ENCODE assay signal across 7 mouse cellular contexts in the genomic region with DNA sequence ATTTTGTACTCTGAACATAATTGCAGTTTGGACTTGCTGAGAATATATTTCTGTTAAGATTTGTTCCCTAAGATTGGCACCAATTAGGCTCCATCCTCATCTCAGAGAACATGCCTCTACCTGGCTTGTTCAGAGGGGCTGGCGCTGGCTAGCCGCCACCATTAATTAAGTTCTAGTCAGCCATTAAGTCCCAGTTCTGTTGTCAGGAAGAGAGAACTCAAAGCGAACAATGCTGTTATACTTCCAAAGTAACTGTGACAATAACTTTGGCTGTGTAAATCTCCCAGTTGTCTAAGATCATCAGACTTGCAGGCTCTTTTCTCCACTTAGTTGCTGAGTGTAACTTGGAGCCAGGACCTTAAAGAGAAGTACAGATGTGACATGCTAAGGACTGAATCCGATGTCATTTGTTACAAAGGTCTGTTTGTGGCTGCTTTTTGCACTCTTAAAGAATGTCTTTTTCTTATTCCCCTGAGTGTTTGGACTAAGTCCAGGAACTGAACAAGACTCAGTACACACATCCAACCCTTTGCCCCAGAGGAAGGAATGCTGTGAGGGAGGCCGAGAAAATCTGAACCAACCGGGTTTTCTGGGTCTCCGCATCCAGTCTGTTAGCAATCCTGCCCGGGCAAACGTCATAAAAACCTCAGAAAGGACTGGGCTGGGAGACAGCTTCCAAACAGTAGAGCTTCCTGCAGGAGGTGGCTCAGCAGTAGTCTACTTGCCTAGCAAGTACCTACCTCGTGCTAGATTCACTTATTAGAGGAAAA. TPM values are rescaled to one million over a fixed set of nuclear protein-coding genes. Genes with fewer than 3 reads are reported as not detected.
DNase-seq lines count a peak whose midpoint lies in the region; ATAC-seq and TF ChIP-seq lines count a peak whose summit lies in the region.

No protein-coding gene starts in this region.

- 35% methylated on average over 10 of the region's 10 CpGs for WGBS in heart, embryonic 11.5 days (ENCODE audit: insufficient replicate concordance)
- 9% methylated on average over 10 of the region's 10 CpGs for WGBS in kidney, postnatal 0 days
- 32% methylated on average over 10 of the region's 10 CpGs for WGBS in midbrain, embryonic 11.5 days

- 0 out of 2 replicates have a peak overlapping the region, but pooled peaks have one; percentile 6 for H3K4me3 ChIP-seq in heart, embryonic 11.5 days (ENCODE audit: low read depth, low read length)
- no peak overlapping the region for H3K4me3 ChIP-seq in kidney, postnatal 0 days (replicated peaks; ENCODE audit: low read depth, low read length)
- no peak overlapping the region for H3K4me3 ChIP-seq in midbrain, embryonic 11.5 days (ENCODE audit: low read depth, low read length)

- H3K27me3 ChIP-seq in heart, embryonic 11.5 days (ENCODE audit: control insufficient read depth, insufficient read depth, low read length), result no peaks in the 10 kb centered on the region
- H3K27me3 ChIP-seq in kidney, postnatal 0 days (ENCODE audit: insufficient read depth, low read length), result no peaks in the 10 kb centered on the region
- no peaks in the 10 kb centered on the region for H3K27me3 ChIP-seq in midbrain, embryonic 11.5 days (ENCODE audit: control insufficient read depth, insufficient read depth, low read length)

- 0 out of 2 replicates have a peak, but pooled peaks have one; percentile 10 for ATAC-seq in common myeloid progenitor, adult 5-6 weeks (replicated peaks; ENCODE audit: low read depth, poor library complexity, severe bottlenecking)
- ATAC-seq in heart, embryonic 11.5 days (replicated peaks; ENCODE audit: insufficient number of reproducible peaks, low FRiP score, low TSS enrichment), result no peak
- ATAC-seq in kidney, postnatal 0 days (replicated peaks; ENCODE audit: low FRiP score, low read depth), result peak; percentile 61
- no peak for ATAC-seq in midbrain, embryonic 11.5 days (ENCODE audit: low FRiP score)

- peak overlapping the region; percentile 91 for H3K27ac ChIP-seq in heart, embryonic 11.5 days (ENCODE audit: low read depth, low read length)
- H3K27ac ChIP-seq in kidney, postnatal 0 days, result peak overlapping the region; percentile 88
- peak overlapping the region; percentile 33; the same call in 1 of the 2 replicates for H3K27ac ChIP-seq in midbrain, embryonic 11.5 days (ENCODE audit: low read depth, low read length)

- TF ChIP-seq CTCF in kidney, postnatal 0 days (IDR thresholded peaks at IDR 0.05; ENCODE audit: low read depth), result peak; percentile 39; the same call in 1 of the 2 replicates

- H3K4me2 ChIP-seq in heart, embryonic 11.5 days, result peak overlapping the region; percentile 44
- peak overlapping the region; percentile 35 for H3K4me2 ChIP-seq in kidney, postnatal 0 days (ENCODE audit: low read length)
- H3K4me2 ChIP-seq in midbrain, embryonic 11.5 days, result no peak overlapping the region

- H3K4me1 ChIP-seq in heart, embryonic 11.5 days (ENCODE audit: control insufficient read depth, insufficient read depth, low read length), result peaks cover 23% of the 10 kb centered on the region
- H3K4me1 ChIP-seq in kidney, postnatal 0 days (replicated peaks; ENCODE audit: insufficient read depth, low read length), result peaks cover 31% of the 10 kb centered on the region
- H3K4me1 ChIP-seq in midbrain, embryonic 11.5 days (ENCODE audit: control insufficient read depth, insufficient read depth, low read length), result peaks cover 16% of the 10 kb centered on the region

- no peaks in the 10 kb centered on the region for H3K36me3 ChIP-seq in heart, embryonic 11.5 days (ENCODE audit: control insufficient read depth, insufficient read depth, low read length)
- no peaks in the 10 kb centered on the region for H3K36me3 ChIP-seq in kidney, postnatal 0 days (ENCODE audit: insufficient read depth, low read length)
- H3K36me3 ChIP-seq in midbrain, embryonic 11.5 days (ENCODE audit: control insufficient read depth, insufficient read depth, low read length), result no peaks in the 10 kb centered on the region

- H3K9ac ChIP-seq in heart, embryonic 11.5 days (ENCODE audit: low read depth, low read length), result peak overlapping the region; percentile 53
- H3K9ac ChIP-seq in kidney, postnatal 0 days (ENCODE audit: low read depth, low read length), result no peak overlapping the region
- no peak overlapping the region for H3K9ac ChIP-seq in midbrain, embryonic 11.5 days (ENCODE audit: low read length)

- H3K9me3 ChIP-seq in heart, embryonic 11.5 days (replicated peaks; ENCODE audit: control insufficient read depth, low read length), result no peaks in the 10 kb centered on the region
- H3K9me3 ChIP-seq in kidney, postnatal 0 days (replicated peaks; ENCODE audit: low read length), result no peaks in the 10 kb centered on the region
- no peaks in the 10 kb centered on the region for H3K9me3 ChIP-seq in midbrain, embryonic 11.5 days (ENCODE audit: control insufficient read depth, low read length)

- DNase-seq in ES-CJ7 (ENCODE audit: low read depth, low spot score), result peak; percentile 60
- peak; percentile 90 for DNase-seq in kidney, postnatal 0 days (ENCODE audit: low spot score)
- DNase-seq in midbrain, embryonic 11.5 days (ENCODE audit: low spot score, missing footprints), result no peak
- DNase-seq in frontal cortex, postnatal 25 days (ENCODE audit: low spot score in 2 of 2), result no peak
- DNase-seq in cerebellum, postnatal 36 days, result no peak

RNA-seq across cellular contexts. Expression of gene Hnrnpl, which starts 6.3 kb away (rescaled TPM):
- 340 and 385 TPM in 2 replicates for total RNA-seq in common myeloid progenitor, adult 5-6 weeks (2017)
- polyA plus RNA-seq in heart, embryonic 11.5 days (2014; fragmentation: Nextera tagmentation; extraction: Ambion mirVana), result 210 and 212 TPM in 2 replicates
- 232 TPM in 2 replicates for polyA plus RNA-seq in kidney, postnatal 0 days (2015; fragmentation: Nextera tagmentation; extraction: Ambion mirVana)
- polyA plus RNA-seq in midbrain, embryonic 11.5 days (2014; fragmentation: Nextera tagmentation; extraction: Ambion mirVana), result 331 and 342 TPM in 2 replicates

RNA-seq across cellular contexts. Expression of gene Rinl, which starts 13.3 kb away (rescaled TPM):
- 23.4 and 35.6 TPM in 2 replicates for total RNA-seq in common myeloid progenitor, adult 5-6 weeks (2017)
- 2.4 and 2.5 TPM in 2 replicates for polyA plus RNA-seq in heart, embryonic 11.5 days (2014; fragmentation: Nextera tagmentation; extraction: Ambion mirVana)
- 5.2 and 6.3 TPM in 2 replicates for polyA plus RNA-seq in kidney, postnatal 0 days (2015; fragmentation: Nextera tagmentation; extraction: Ambion mirVana)
- polyA plus RNA-seq in midbrain, embryonic 11.5 days (2014; fragmentation: Nextera tagmentation; extraction: Ambion mirVana), result 1.9 and 2.5 TPM in 2 replicates

RNA-seq across cellular contexts. Expression of gene Ech1, which starts 22.9 kb away (rescaled TPM):
- 94.7 and 95.7 TPM in 2 replicates for total RNA-seq in common myeloid progenitor, adult 5-6 weeks (2017)
- polyA plus RNA-seq in heart, embryonic 11.5 days (2014; fragmentation: Nextera tagmentation; extraction: Ambion mirVana), result 139 and 149 TPM in 2 replicates
- 330 and 348 TPM in 2 replicates for polyA plus RNA-seq in kidney, postnatal 0 days (2015; fragmentation: Nextera tagmentation; extraction: Ambion mirVana)
- polyA plus RNA-seq in midbrain, embryonic 11.5 days (2014; fragmentation: Nextera tagmentation; extraction: Ambion mirVana), result 80.5 and 81.7 TPM in 2 replicates

RNA-seq across cellular contexts. Expression of gene Lgals4, which starts 31.6 kb away (rescaled TPM):
- total RNA-seq in common myeloid progenitor, adult 5-6 weeks (2017), result 3.9 and 4.1 TPM in 2 replicates
- 2.2 and 3.9 TPM in 2 replicates for polyA plus RNA-seq in heart, embryonic 11.5 days (2014; fragmentation: Nextera tagmentation; extraction: Ambion mirVana)
- 10.8 and 10.9 TPM in 2 replicates for polyA plus RNA-seq in kidney, postnatal 0 days (2015; fragmentation: Nextera tagmentation; extraction: Ambion mirVana)
- 1.3 and 1.7 TPM in 2 replicates for polyA plus RNA-seq in midbrain, embryonic 11.5 days (2014; fragmentation: Nextera tagmentation; extraction: Ambion mirVana)

RNA-seq across cellular contexts. Expression of gene Nfkbib, which starts 34.8 kb away (rescaled TPM):
- total RNA-seq in common myeloid progenitor, adult 5-6 weeks (2017), result 11.3 and 11.6 TPM in 2 replicates
- 34.7 and 38.0 TPM in 2 replicates for polyA plus RNA-seq in heart, embryonic 11.5 days (2014; fragmentation: Nextera tagmentation; extraction: Ambion mirVana)
- polyA plus RNA-seq in kidney, postnatal 0 days (2015; fragmentation: Nextera tagmentation; extraction: Ambion mirVana), result 42.2 and 43.7 TPM in 2 replicates
- 39.0 and 43.9 TPM in 2 replicates for polyA plus RNA-seq in midbrain, embryonic 11.5 days (2014; fragmentation: Nextera tagmentation; extraction: Ambion mirVana)

Comparison
In these comparisons a context has a peak if more than half of its experiments do, and no peak if none do; other contexts are left out.
1. DNase-seq: peak in ES-CJ7 (single experiment) and kidney, postnatal 0 days (single experiment); none in midbrain, embryonic 11.5 days (single experiment), frontal cortex, postnatal 25 days (0 of 2) and cerebellum, postnatal 36 days (0 of 2).
2. ATAC-seq: peak in common myeloid progenitor, adult 5-6 weeks (single experiment) and kidney, postnatal 0 days (single experiment); none in heart, embryonic 11.5 days (single experiment) and midbrain, embryonic 11.5 days (single experiment).
3. H3K27ac ChIP-seq: peak in every context shown above with its lines; median percentile 91 in heart, embryonic 11.5 days; 88 in kidney, postnatal 0 days; 33 in midbrain, embryonic 11.5 days.